Mouse (Mus musculus) lung, postnatal 25 days (tissue): ENCODE results near the gene Dpm2.

Source experiments
- DNase-seq: peaks from one replicate; pipeline ENCODE4 v3.0.0; 2022; ENCODE audit warnings: low spot score

Dpm2 gene

GRCm38 (mm10) chr2:32570698-32571494 lies at the start of gene Dpm2:
TSS of gene Dpm2 (plus strand) at chr2:32570858.
- DNase-seq: peak; percentile 95

- peak; percentile 74 for DNase-seq
These were observed 46.1 kb upstream of the Dpm2 start for GRCm38 (mm10) chr2:32524536-32525031.

GRCm38 (mm10) chr2:32525816-32526215 lies 44.8 kb upstream of the Dpm2 start:
- no peak for DNase-seq

- no peak for DNase-seq
These were observed 43.1 kb upstream of the Dpm2 start for GRCm38 (mm10) chr2:32527468-32527966.

GRCm38 (mm10) chr2:32528326-32528725 lies 42.3 kb upstream of the Dpm2 start:
- no peak for DNase-seq

- DNase-seq: no peak
These were observed 40.2 kb upstream of the Dpm2 start for GRCm38 (mm10) chr2:32530479-32530878.

- no peak for DNase-seq
These were observed 37.5 kb upstream of the Dpm2 start for GRCm38 (mm10) chr2:32533163-32533562.

GRCm38 (mm10) chr2:32534061-32534732 lies 36.5 kb upstream of the Dpm2 start:
- DNase-seq: peak; percentile 73

GRCm38 (mm10) chr2:32534733-32535471 lies 35.8 kb upstream of the Dpm2 start, which contains the start of gene Fam102a:
TSS of gene Fam102a (plus strand) at chr2:32535332.
- DNase-seq: peak; percentile 99

- DNase-seq: peak; percentile 72
These were observed 35.1 kb upstream of the Dpm2 start for GRCm38 (mm10) chr2:32535501-32535991.

- no peak for DNase-seq
These were observed 34.5 kb upstream of the Dpm2 start for GRCm38 (mm10) chr2:32536086-32536633.

- peak; percentile 55 for DNase-seq
These were observed 33.9 kb upstream of the Dpm2 start for GRCm38 (mm10) chr2:32536634-32537359.

- no peak for DNase-seq
These were observed 33.2 kb upstream of the Dpm2 start for GRCm38 (mm10) chr2:32537360-32537905.

GRCm38 (mm10) chr2:32537941-32538340 lies 32.7 kb upstream of the Dpm2 start:
- DNase-seq: no peak

- no peak for DNase-seq
These were observed 32.2 kb upstream of the Dpm2 start for GRCm38 (mm10) chr2:32538461-32538860.

- DNase-seq: no peak
These were observed 31.1 kb upstream of the Dpm2 start for GRCm38 (mm10) chr2:32539452-32539981.

- DNase-seq: no peak
These were observed 29.2 kb upstream of the Dpm2 start for GRCm38 (mm10) chr2:32541333-32541908.

- DNase-seq: no peak
These were observed 28.6 kb upstream of the Dpm2 start for GRCm38 (mm10) chr2:32541986-32542573.

GRCm38 (mm10) chr2:32543031-32543449 lies 27.6 kb upstream of the Dpm2 start:
- DNase-seq: no peak

GRCm38 (mm10) chr2:32546951-32547350 lies 23.7 kb upstream of the Dpm2 start:
- no peak for DNase-seq
